Mouse (Mus musculus) embryonic facial prominence, embryonic 13.5 days (tissue): ENCODE results near the gene Pcnx4. TPM values are rescaled to one million over a fixed set of nuclear protein-coding genes. Genes with fewer than 3 reads are reported as not detected.

Source experiments
- ATAC-seq: fragments of 200-750 bp; cut with Nextera tagmentation; 2 replicates; pipeline ENCODE4 v1.8.0; 2017; ENCODE audit warnings: low read depth; ENCODE audit not compliant: insufficient number of reproducible peaks, insufficient read depth, low FRiP score, low TSS enrichment
- H3K27ac ChIP-seq: fragments of 300-500 bp; sonication (generic); 2 replicates; pipeline ENCODE4 v1.5.1; 2015; ENCODE audit warnings: moderate library complexity, mild to moderate bottlenecking, inconsistent platforms
- H3K27me3 ChIP-seq: fragments of 300-500 bp; sonication (generic); 2 replicates; pipeline ENCODE4 v1.6.1; 2015; ENCODE audit warnings: mild to moderate bottlenecking, inconsistent platforms
- H3K36me3 ChIP-seq: fragments of 300-500 bp; sonication (generic); 2 replicates; pipeline ENCODE4 v1.6.1; 2015; ENCODE audit warnings: mild to moderate bottlenecking, inconsistent platforms
- H3K4me1 ChIP-seq: fragments of 300-500 bp; sonication (generic); 2 replicates; pipeline ENCODE4 v1.6.1; 2015; ENCODE audit warnings: inconsistent platforms
- H3K4me2 ChIP-seq: fragments of 300-500 bp; sonication (generic); 2 replicates; pipeline ENCODE4 v1.6.1; 2015; ENCODE audit warnings: moderate library complexity, mild to moderate bottlenecking, inconsistent platforms
- H3K4me3 ChIP-seq: fragments of 300-500 bp; sonication (generic); 2 replicates; pipeline ENCODE4 v1.5.1; 2015; ENCODE audit warnings: mild to moderate bottlenecking, inconsistent platforms
- H3K9ac ChIP-seq: fragments of 300-500 bp; sonication (generic); 2 replicates; pipeline ENCODE4 v1.6.1; 2015; ENCODE audit warnings: mild to moderate bottlenecking, inconsistent platforms
- H3K9me3 ChIP-seq: fragments of 300-500 bp; sonication (generic); 2 replicates; pipeline ENCODE4 v1.6.1; 2016; ENCODE audit warnings: inconsistent platforms
- WGBS: fragments of 180-500 bp; shearing (Covaris S2); methylation state at CpG from one replicate; pipeline ENCODE4 v1.1.7; 2015; ENCODE audit warnings: mixed read lengths; 5-methylcytosine and 5-hydroxymethylcytosine counted together
- polyA plus RNA-seq: library from polyadenylated mRNA; unstranded; fragments of >200 nt; fragmentation: Nextera tagmentation; extraction: Ambion mirVana; gene quantifications from 2 replicates; pipeline ENCODE4 v1.2.1, GENCODE M21; 2015

Pcnx4 gene
- polyA plus RNA-seq, result 12.6 and 14.9 TPM in 2 replicates

- peaks cover 15% of the 10 kb centered on the region for H3K4me1 ChIP-seq
- peak within 1 kb of the TSS; percentile 68 for H3K4me2 ChIP-seq
- peak within 1 kb of the TSS; percentile 75 for H3K4me3 ChIP-seq
- no peaks in the 10 kb centered on the region for H3K27me3 ChIP-seq
- no peaks in the 10 kb centered on the region for H3K9me3 ChIP-seq
- peak; percentile 98 for ATAC-seq
- under 1% methylated on average over 45 of the region's 45 CpGs for WGBS
- peak within 1 kb of the TSS; percentile 52; the same call in 1 of the 2 replicates for H3K27ac ChIP-seq
- H3K36me3 ChIP-seq, result no peaks in the 10 kb centered on the region
- peak within 1 kb of the TSS; percentile 80 for H3K9ac ChIP-seq
Measured at GRCm38 (mm10) chr12:72536021-72536597, at the start of gene Pcnx4. Pcnx4 (plus strand) TSS chr12:72536383.

GRCm38 (mm10) chr12:72487498-72487897, 48.7 kb upstream of the Pcnx4 start:
- Histone ChIP-seq H3K4me2 (no peak overlapping the region), H3K4me1 (no peaks in the 10 kb centered on the region), H3K9me3 (no peaks in the 10 kb centered on the region), H3K36me3 (no peaks in the 10 kb centered on the region), H3K27ac (no peak overlapping the region), H3K27me3 (no peaks in the 10 kb centered on the region), H3K9ac (no peak overlapping the region), H3K4me3 (no peak overlapping the region)
- WGBS, result 71% methylated on average over 3 of the region's 3 CpGs
- no peak for ATAC-seq

DNA sequence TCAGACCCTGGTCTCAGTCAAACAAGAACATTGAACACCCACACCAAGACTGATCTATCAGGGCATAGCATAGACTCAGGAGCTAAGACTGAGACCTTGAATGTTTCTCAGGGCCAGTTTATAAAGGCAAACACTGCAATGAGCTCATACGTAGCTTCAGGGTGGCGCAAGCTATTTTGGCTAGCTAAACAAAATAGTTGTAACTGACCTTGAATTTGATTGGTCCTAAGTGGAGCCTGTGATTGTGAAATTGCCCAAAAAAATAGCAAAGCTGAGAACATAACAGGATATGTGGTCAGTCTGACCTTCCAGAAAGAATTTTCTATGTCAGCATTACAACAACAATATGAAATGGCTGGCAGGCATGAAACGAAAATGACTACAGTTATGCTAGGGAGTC, 46.2 kb upstream of the Pcnx4 start:
- Histone ChIP-seq H3K9ac (no peak overlapping the region), H3K27me3 (no peaks in the 10 kb centered on the region), H3K27ac (no peak overlapping the region), H3K36me3 (no peaks in the 10 kb centered on the region), H3K9me3 (no peaks in the 10 kb centered on the region), H3K4me1 (no peaks in the 10 kb centered on the region), H3K4me3 (no peak overlapping the region), H3K4me2 (no peak overlapping the region)
- no peak for ATAC-seq
- WGBS, result 82% methylated on average over 3 of the region's 3 CpGs

- H3K9me3 ChIP-seq, result no peaks in the 10 kb centered on the region
- no peak overlapping the region for H3K4me3 ChIP-seq
- 53% methylated on average over 3 of the region's 3 CpGs for WGBS
- H3K36me3 ChIP-seq, result no peaks in the 10 kb centered on the region
- no peaks in the 10 kb centered on the region for H3K4me1 ChIP-seq
- H3K27me3 ChIP-seq, result no peaks in the 10 kb centered on the region
- ATAC-seq, result no peak
- H3K27ac ChIP-seq, result no peak overlapping the region
- H3K4me2 ChIP-seq, result no peak overlapping the region
- H3K9ac ChIP-seq, result no peak overlapping the region
Measured at GRCm38 (mm10) chr12:72491063-72491719, 45.0 kb upstream of the Pcnx4 start.

DNA sequence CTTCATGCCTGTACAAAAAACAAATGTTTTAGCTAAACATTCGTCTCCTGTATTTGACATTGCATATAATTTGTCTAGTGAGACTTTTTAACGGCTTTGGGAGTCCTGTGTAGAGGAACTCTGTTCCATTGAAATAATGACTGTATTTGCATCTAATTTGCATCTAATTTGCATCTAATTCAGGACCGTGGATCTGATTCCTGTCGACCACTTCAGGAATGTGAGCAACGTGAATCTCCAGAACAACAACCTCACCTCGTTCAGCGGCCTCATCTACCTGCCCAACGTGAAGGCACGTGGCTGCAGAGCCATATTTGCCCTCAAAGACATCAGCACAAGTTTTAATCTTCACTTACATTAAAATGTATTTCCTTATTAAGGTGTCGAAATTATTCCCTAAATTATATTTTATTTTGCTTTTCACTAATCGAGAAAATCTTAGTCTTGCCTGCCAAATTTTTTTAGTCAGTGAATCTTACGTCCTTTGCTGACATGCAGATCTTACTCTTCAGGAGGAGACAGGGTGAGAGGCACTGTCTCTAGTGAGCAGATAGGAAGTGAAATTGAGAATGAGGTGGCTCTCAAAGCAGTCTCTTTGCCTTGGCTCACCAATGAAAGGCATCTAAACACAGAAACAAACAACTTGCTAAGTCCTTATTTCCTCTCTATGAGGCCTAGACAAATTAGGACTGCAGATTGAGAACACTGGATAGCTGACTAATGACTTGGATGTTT, 39.1 kb upstream of the Pcnx4 start:
- ATAC-seq, result no peak
- H3K27me3 ChIP-seq, result no peaks in the 10 kb centered on the region
- H3K4me2 ChIP-seq, result no peak overlapping the region
- H3K4me1 ChIP-seq, result no peaks in the 10 kb centered on the region
- no peak overlapping the region for H3K9ac ChIP-seq
- H3K9me3 ChIP-seq, result no peaks in the 10 kb centered on the region
- H3K27ac ChIP-seq, result no peak overlapping the region
- WGBS, result 75% methylated on average over 12 of the region's 12 CpGs
- no peak overlapping the region for H3K4me3 ChIP-seq
- no peaks in the 10 kb centered on the region for H3K36me3 ChIP-seq

DNA sequence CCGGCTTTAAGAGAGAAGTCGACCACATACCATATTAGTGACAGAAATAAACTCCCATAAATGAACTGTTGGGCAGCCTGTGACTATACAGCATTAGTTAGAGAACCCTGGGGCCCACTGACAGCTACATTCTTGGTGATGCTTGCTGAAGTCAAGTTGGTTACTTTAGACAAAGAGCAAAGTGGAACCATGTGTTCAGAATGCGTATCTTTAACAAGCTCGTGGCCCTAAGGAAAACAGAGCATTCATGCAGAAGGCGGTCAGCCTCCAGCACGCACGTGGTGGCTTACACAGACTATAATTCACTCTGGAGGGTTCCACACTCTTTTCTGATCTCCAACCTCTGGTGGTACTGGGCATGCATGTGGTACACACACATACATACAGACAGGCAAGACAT, 26.6 kb upstream of the Pcnx4 start:
- no peak overlapping the region for H3K4me3 ChIP-seq
- H3K4me1 ChIP-seq, result peaks cover 5% of the 10 kb centered on the region; the same call in 1 of the 2 replicates
- H3K9ac ChIP-seq, result no peak overlapping the region
- no peak overlapping the region for H3K27ac ChIP-seq
- H3K9me3 ChIP-seq, result no peaks in the 10 kb centered on the region
- no peaks in the 10 kb centered on the region for H3K36me3 ChIP-seq
- no peak for ATAC-seq
- no peak overlapping the region for H3K4me2 ChIP-seq
- no peaks in the 10 kb centered on the region for H3K27me3 ChIP-seq
- WGBS, result 31% methylated on average over 7 of the region's 7 CpGs

GRCm38 (mm10) chr12:72515446-72515845, 20.7 kb upstream of the Pcnx4 start:
- Histone ChIP-seq H3K4me3 (no peak overlapping the region), H3K9me3 (no peaks in the 10 kb centered on the region), H3K9ac (no peak overlapping the region), H3K4me1 (no peaks in the 10 kb centered on the region), H3K27ac (no peak overlapping the region), H3K36me3 (no peaks in the 10 kb centered on the region), H3K27me3 (no peaks in the 10 kb centered on the region), H3K4me2 (no peak overlapping the region)
- WGBS, result 63% methylated on average over 3 of the region's 3 CpGs
- ATAC-seq, result no peak

- no peak for ATAC-seq
- Histone ChIP-seq H3K9ac (no peak overlapping the region), H3K9me3 (no peaks in the 10 kb centered on the region), H3K4me1 (no peaks in the 10 kb centered on the region), H3K27me3 (no peaks in the 10 kb centered on the region), H3K27ac (no peak overlapping the region), H3K36me3 (no peaks in the 10 kb centered on the region), H3K4me3 (no peak overlapping the region), H3K4me2 (no peak overlapping the region)
- WGBS, result 82% methylated on average over 12 of the region's 12 CpGs
Measured at GRCm38 (mm10) chr12:72518114-72518728, 18.0 kb upstream of the Pcnx4 start.

GRCm38 (mm10) chr12:72519352-72519751, 16.8 kb upstream of the Pcnx4 start:
- Histone ChIP-seq H3K9me3 (no peaks in the 10 kb centered on the region), H3K4me3 (no peak overlapping the region), H3K36me3 (no peaks in the 10 kb centered on the region), H3K27ac (no peak overlapping the region), H3K27me3 (no peaks in the 10 kb centered on the region), H3K4me2 (no peak overlapping the region), H3K9ac (no peak overlapping the region), H3K4me1 (no peaks in the 10 kb centered on the region)
- no peak for ATAC-seq
- 64% methylated on average over 9 of the region's 9 CpGs for WGBS

DNA sequence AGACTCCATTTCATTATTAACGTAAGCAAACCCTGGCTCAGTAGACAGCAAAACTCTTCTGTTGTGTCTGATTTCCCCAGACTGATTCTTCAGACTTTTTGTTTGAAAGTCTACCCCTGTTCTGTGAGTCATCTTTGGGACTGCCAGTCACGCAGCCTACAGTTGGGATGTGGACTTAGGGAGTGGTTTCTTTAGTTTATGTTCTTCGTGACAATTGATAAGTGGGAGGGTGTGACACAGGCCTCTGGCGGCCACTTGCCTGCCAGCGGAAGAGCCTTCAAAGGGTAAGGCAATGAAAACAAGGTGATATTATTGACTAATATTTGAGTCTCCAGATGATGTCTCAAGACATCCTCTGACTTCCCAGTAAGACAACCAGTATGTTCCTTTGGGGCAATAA, 16.3 kb upstream of the Pcnx4 start:
- no peaks in the 10 kb centered on the region for H3K27me3 ChIP-seq
- no peak overlapping the region for H3K9ac ChIP-seq
- no peaks in the 10 kb centered on the region for H3K9me3 ChIP-seq
- no peaks in the 10 kb centered on the region for H3K36me3 ChIP-seq
- 80% methylated on average over 5 of the region's 5 CpGs for WGBS
- H3K4me2 ChIP-seq, result no peak overlapping the region
- H3K27ac ChIP-seq, result no peak overlapping the region
- no peak overlapping the region for H3K4me3 ChIP-seq
- no peaks in the 10 kb centered on the region for H3K4me1 ChIP-seq
- no peak for ATAC-seq

DNA sequence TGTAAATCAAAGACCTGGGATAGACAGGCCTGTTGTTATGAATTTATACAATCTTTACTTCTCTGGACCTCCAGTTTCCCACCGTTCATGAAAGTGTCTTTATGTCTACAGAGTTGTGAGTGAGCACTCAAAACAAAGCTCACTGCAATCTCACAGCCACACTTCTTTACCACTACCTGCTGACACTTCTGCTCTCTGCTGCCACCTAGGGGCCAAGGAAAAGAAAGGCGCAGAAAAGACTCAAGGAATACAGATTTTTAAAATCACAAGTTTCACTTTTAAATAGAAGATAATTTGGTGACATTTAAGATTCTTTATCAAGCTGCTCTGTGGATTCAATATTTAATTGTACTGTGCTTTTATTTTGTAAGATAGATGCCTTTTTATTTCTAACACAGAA, 15.5 kb upstream of the Pcnx4 start:
- no peaks in the 10 kb centered on the region for H3K27me3 ChIP-seq
- 4% methylated on average over 2 of the region's 2 CpGs for WGBS

More for the DNA sequence above, 15.5 kb upstream of the Pcnx4 start:
- Histone ChIP-seq H3K4me2 (no peak overlapping the region), H3K9ac (no peak overlapping the region), H3K36me3 (no peaks in the 10 kb centered on the region), H3K9me3 (no peaks in the 10 kb centered on the region), H3K27ac (no peak overlapping the region), H3K4me3 (no peak overlapping the region), H3K4me1 (no peaks in the 10 kb centered on the region)
- no peak for ATAC-seq
